Mouse (Mus musculus): ENCODE data around the gene Bmp6. TPM values are rescaled to one million over a fixed set of nuclear protein-coding genes. Genes with fewer than 3 reads are reported as not detected.

The Bmp6 gene
- total RNA-seq (2014; rRNA removed) (8.5 and 16.3 TPM in 2 replicates), polyA plus RNA-seq (2015; fragmentation: Nextera tagmentation; extraction: Ambion mirVana) (3.8 TPM in 2 replicates)

- DNase-seq (peak; percentile 77), ATAC-seq (peak; percentile 90)
- no peak for TF ChIP-seq CTCF (IDR thresholded peaks at IDR 0.05; ENCODE audit: low read depth)
- Histone ChIP-seq H3K27ac (ENCODE audit: low read depth, low read length) (no peak within 1 kb of the TSS), H3K4me1 (ENCODE audit: insufficient read depth) (peaks cover 8% of the 10 kb centered on the region; the same call in 1 of the 2 replicates), H3K9me3 (ENCODE audit: low read length) (no peaks in the 10 kb centered on the region), H3K9ac (peak within 1 kb of the TSS; percentile 22), H3K27me3 (ENCODE audit: insufficient read depth, low read length) (peaks cover 45% of the 10 kb centered on the region), H3K36me3 (ENCODE audit: insufficient read depth) (no peaks in the 10 kb centered on the region), H3K4me3 (ENCODE audit: low read depth, low read length) (peak within 1 kb of the TSS; percentile 43), H3K4me2 (ENCODE audit: low read depth) (peak within 1 kb of the TSS; percentile 77)
- WGBS: 2% methylated on average over 54 of the region's 54 CpGs
Observed at GRCm38 (mm10) chr13:38344713-38345430, at the start of gene Bmp6. Gene Bmp6, plus strand, starts transcription at chr13:38345107.

DNA sequence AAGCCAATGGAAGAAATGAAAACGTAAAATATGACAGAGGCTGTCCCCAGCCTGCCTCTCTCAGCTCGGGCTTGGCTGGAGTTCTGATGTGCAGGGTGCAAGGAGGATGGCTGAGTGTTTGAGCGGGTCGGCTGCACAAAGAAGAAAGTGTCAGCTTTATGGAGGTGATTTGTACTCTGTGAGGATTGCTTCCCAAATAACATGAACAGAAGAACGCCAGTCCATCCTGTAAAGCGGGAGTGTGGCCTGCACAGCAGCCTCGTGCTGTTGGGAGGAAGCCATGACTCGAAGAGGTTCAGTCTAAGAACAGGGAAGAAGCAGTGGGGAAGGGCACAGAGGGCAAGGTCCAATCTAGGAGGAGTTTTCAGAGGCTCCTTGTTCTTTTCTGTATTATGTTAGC is 48.7 kb upstream of the Bmp6 start:
- Histone ChIP-seq H3K4me2 (ENCODE audit: low read depth) (no peak overlapping the region), H3K4me3 (ENCODE audit: low read depth, low read length) (no peak overlapping the region), H3K27me3 (ENCODE audit: insufficient read depth, low read length) (no peaks in the 10 kb centered on the region), H3K4me1 (ENCODE audit: insufficient read depth) (no peaks in the 10 kb centered on the region), H3K9ac (no peak overlapping the region), H3K9me3 (ENCODE audit: low read length) (no peaks in the 10 kb centered on the region), H3K36me3 (ENCODE audit: insufficient read depth) (no peaks in the 10 kb centered on the region), H3K27ac (ENCODE audit: low read depth, low read length) (no peak overlapping the region)
- 70% methylated on average over 8 of the region's 8 CpGs for whole genome bisulfite sequencing
- no peak for TF ChIP-seq CTCF (IDR thresholded peaks at IDR 0.05; ENCODE audit: low read depth)
- DNase-seq: no peak
- ATAC-seq: no peak

DNA sequence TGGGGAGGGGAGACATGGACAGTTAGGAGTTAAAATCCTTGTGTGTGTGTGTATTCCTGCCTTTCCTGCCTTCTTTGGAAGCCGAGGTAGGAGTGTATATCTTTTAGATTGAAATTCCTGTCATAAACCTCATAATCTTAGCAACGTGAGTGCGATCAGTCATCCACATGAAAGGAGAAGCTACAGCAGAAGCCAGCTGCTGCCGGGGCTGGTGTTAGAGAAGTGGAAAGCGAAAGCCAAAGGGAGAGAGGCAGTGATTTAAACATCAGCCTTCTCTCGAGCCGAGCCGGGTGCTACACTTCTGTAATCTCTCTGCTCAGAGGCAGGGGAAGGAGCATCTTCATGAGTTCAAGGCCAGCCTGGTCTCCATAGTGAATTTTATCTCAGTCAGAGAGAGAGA is 48.3 kb upstream of the Bmp6 start:
- Histone ChIP-seq H3K27me3 (ENCODE audit: insufficient read depth, low read length) (no peaks in the 10 kb centered on the region), H3K4me1 (ENCODE audit: insufficient read depth) (no peaks in the 10 kb centered on the region), H3K9ac (no peak overlapping the region), H3K4me2 (ENCODE audit: low read depth) (no peak overlapping the region), H3K36me3 (ENCODE audit: insufficient read depth) (no peaks in the 10 kb centered on the region), H3K9me3 (ENCODE audit: low read length) (no peaks in the 10 kb centered on the region), H3K4me3 (ENCODE audit: low read depth, low read length) (no peak overlapping the region), H3K27ac (ENCODE audit: low read depth, low read length) (no peak overlapping the region)
- WGBS: 76% methylated on average over 8 of the region's 8 CpGs
- DNase-seq (no peak), ATAC-seq (no peak)
- no peak for TF ChIP-seq CTCF (IDR thresholded peaks at IDR 0.05; ENCODE audit: low read depth)

- H3K4me2 ChIP-seq (ENCODE audit: low read depth): no peak overlapping the region
- TF ChIP-seq CTCF (IDR thresholded peaks at IDR 0.05; ENCODE audit: low read depth): no peak
- H3K36me3 ChIP-seq (ENCODE audit: insufficient read depth): no peaks in the 10 kb centered on the region
- DNase-seq (no peak), ATAC-seq (no peak)
- no peaks in the 10 kb centered on the region for H3K27me3 ChIP-seq (ENCODE audit: insufficient read depth, low read length)
- H3K9ac ChIP-seq: no peak overlapping the region
- H3K9me3 ChIP-seq (ENCODE audit: low read length): no peaks in the 10 kb centered on the region
- no peak overlapping the region for H3K4me3 ChIP-seq (ENCODE audit: low read depth, low read length)
- no peak overlapping the region for H3K27ac ChIP-seq (ENCODE audit: low read depth, low read length)
- WGBS: 90% methylated on average over 3 of the region's 3 CpGs
- no peaks in the 10 kb centered on the region for H3K4me1 ChIP-seq (ENCODE audit: insufficient read depth)
Observed at GRCm38 (mm10) chr13:38311125-38311524, 33.8 kb upstream of the Bmp6 start.

DNA sequence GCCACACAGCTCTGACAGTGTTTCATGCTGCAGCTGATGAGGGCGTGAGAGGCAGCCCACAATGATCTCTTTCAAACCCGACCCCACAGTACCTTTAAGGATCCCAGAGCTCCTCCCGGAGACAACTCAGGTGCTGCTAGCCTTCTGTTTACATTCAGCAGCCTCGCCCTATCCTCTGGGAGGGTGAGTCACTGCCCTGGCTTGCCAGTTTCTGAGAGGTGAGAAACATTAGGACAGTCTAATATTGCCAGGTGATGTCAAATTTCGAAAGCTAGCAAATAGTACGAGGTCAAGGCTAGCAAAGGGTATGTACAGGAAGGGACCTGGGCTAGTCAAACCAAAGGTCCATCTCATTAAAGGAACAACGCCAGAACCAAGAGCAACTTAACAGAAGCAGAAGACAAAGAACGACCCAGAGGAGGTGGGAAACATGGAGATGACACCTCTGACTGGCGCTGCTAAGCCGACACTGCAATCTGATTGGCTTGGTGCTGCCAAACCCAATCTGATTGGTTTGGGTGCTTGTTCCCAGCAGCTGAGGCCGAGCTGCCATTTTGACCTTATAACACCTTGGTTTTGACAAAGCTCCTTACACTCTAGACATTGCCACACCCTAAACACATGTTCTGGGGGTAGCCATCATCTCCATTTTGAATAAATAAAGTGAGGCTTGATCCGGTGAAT is 32.4 kb upstream of the Bmp6 start:
- no peak overlapping the region for H3K4me3 ChIP-seq (ENCODE audit: low read depth, low read length)
- whole genome bisulfite sequencing: 80% methylated on average over 12 of the region's 12 CpGs
- no peaks in the 10 kb centered on the region for H3K4me1 ChIP-seq (ENCODE audit: insufficient read depth)
- H3K9me3 ChIP-seq (ENCODE audit: low read length): no peaks in the 10 kb centered on the region
- ATAC-seq (no peak), DNase-seq (no peak)
- no peaks in the 10 kb centered on the region for H3K27me3 ChIP-seq (ENCODE audit: insufficient read depth, low read length)
- no peak overlapping the region for H3K4me2 ChIP-seq (ENCODE audit: low read depth)
- no peak for TF ChIP-seq CTCF (IDR thresholded peaks at IDR 0.05; ENCODE audit: low read depth)
- H3K9ac ChIP-seq: no peak overlapping the region
- H3K36me3 ChIP-seq (ENCODE audit: insufficient read depth): no peaks in the 10 kb centered on the region
- H3K27ac ChIP-seq (ENCODE audit: low read depth, low read length): no peak overlapping the region

DNA sequence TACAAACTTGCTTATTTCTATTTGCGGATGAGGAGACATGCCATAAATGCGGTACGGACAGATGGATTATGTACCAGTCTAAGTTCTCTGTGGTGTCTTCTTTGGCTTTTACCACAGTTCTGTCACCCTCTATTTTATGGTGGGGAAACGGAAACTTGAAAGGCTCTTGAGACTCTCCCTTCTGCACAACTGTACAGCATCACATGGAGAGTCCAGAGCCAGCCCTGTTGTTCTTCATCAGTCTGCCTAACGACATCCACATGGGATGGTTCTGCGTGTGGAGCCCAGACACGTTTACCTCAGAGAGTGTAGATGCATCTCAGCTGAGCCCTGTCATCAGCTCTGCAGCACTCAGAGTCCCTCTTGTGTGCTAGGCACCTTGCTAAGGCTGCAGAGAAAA is 30.3 kb upstream of the Bmp6 start:
- H3K27ac ChIP-seq (ENCODE audit: low read depth, low read length): no peak overlapping the region
- no peak overlapping the region for H3K4me3 ChIP-seq (ENCODE audit: low read depth, low read length)
- H3K36me3 ChIP-seq (ENCODE audit: insufficient read depth): no peaks in the 10 kb centered on the region
- H3K27me3 ChIP-seq (ENCODE audit: insufficient read depth, low read length): no peaks in the 10 kb centered on the region
- no peak overlapping the region for H3K4me2 ChIP-seq (ENCODE audit: low read depth)
- H3K9me3 ChIP-seq (ENCODE audit: low read length): 0 out of 2 replicates have a peak, but pooled peaks cover 3% of the 10 kb centered on the region
- H3K4me1 ChIP-seq (ENCODE audit: insufficient read depth): no peaks in the 10 kb centered on the region
- WGBS: 84% methylated on average over 7 of the region's 7 CpGs
- no peak overlapping the region for H3K9ac ChIP-seq
- no peak for DNase-seq
- no peak for TF ChIP-seq CTCF (IDR thresholded peaks at IDR 0.05; ENCODE audit: low read depth)
- no peak for ATAC-seq

DNA sequence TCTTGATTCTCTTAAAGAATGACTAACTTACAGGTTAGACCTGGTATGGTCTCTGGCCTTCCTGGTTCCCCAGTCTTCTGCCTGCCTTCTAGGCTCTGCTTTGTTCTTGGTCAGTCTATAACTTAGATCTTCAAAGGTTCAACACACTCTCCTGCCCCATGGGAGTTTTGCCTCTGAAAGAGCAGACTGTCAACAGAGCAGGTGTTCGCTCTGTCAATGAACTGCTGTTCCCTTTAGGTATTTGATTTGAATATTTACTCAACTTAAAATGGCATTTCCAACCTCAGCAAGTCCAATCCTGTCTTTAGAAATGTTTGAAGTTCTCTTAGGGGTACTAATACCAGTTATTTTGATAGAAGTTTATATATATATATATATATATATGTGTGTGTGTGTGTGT is 26.5 kb upstream of the Bmp6 start:
- no peak for DNase-seq

More for the DNA sequence above, 26.5 kb upstream of the Bmp6 start:
- TF ChIP-seq CTCF (IDR thresholded peaks at IDR 0.05; ENCODE audit: low read depth): no peak
- Histone ChIP-seq H3K9ac (no peak overlapping the region), H3K4me3 (ENCODE audit: low read depth, low read length) (no peak overlapping the region), H3K27me3 (ENCODE audit: insufficient read depth, low read length) (no peaks in the 10 kb centered on the region), H3K27ac (ENCODE audit: low read depth, low read length) (no peak overlapping the region), H3K36me3 (ENCODE audit: insufficient read depth) (no peaks in the 10 kb centered on the region), H3K4me2 (ENCODE audit: low read depth) (no peak overlapping the region), H3K9me3 (ENCODE audit: low read length) (0 out of 2 replicates have a peak, but pooled peaks cover 3% of the 10 kb centered on the region), H3K4me1 (ENCODE audit: insufficient read depth) (no peaks in the 10 kb centered on the region)
- ATAC-seq: no peak
- WGBS: 93% methylated on average over 1 of the region's 1 CpGs

Measured in forebrain, postnatal 0 days (tissue).